Mouse (Mus musculus) spleen, postnatal 10 days (tissue): ENCODE data around the gene Aifm3.
"Not testable (repeated sequence)": the region's sequence is repeated elsewhere in the genome, so short reads cannot be mapped to it uniquely, and the experiment has no call there.

Experiments
- DNase-seq, 2 experiments: peaks; one replicate each; pipeline ENCODE4 v3.0.0; 2021 to 2022; ENCODE audit warnings: low spot score in 2 of 2

Aifm3 gene

DNA sequence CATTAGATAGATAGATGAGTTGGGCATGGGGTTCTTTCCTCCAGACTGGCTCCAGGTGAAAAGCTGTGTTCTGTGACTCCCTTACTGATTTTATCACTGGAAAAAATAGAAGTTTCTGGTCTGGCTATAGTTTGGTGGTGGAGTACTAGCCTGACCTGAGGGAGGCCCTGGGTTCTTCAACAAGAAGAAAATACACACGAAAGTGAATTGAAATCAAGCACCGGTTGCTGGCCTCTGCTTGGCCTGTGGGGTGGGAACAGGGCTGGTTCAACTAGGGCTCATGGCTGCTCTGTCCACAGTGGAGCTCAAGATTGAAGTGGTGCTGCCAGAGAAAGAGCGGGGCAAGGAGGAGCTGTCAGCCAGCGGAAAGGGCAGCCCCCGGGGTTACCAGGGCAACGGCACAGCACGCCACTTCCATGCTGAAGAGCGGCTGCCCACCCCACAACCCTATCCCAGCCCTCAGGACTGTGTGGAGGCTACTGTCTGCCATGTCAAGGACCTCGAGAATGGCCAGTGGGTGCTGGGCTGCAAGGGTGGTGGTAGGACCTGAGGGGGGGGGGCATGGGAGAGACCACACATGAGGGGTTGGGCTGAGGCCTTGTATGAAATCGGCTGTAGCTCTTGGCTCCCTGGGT lies 10.0 kb downstream of the Aifm3 start:
- no peak for DNase-seq

DNA sequence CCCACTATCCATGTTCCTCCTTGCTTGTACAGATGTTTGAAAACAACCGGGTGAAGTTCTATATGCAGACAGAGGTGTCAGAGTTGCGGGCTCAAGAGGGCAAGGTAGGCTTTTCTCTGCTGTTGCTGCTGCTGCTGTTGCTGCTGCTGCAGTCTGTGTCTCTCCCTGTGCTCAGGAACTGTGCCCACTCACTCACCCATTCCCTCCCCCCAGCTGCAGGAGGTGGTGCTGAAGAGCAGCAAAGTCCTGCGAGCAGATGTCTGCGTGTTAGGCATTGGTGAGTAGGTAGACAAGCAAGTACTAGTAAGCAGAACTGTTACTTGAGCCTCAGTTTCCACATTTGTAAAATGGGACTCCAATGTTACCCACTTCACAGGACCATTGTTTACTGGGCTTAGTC lies 13.3 kb downstream of the Aifm3 start:
- no peak for DNase-seq

DNA sequence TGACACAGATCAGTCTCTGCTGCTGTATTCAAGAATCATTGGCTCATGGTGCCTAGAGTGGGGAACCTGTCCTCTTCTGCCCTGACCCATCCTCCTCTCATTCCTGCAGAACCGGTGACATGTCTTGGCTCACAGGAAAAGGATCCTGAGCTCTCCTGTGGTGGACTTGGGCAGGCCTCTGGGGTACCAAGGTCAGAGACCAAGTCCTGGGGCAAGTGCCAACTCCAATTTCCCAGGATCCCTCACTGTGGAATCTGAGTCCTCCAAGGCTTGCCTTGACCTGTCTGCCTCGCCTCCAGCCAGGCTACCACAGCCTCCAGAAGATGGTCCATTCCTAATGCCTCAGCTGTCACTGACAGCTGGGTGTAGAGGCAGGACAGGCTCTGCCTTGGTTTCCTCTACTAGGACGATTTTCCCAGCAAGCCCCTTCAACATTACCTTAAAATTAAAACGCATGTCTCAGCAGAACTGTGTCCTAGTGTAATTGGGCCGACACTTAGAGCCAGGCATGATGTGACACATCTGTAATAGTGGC lies 17.7 kb downstream of the Aifm3 start:
- no peak for DNase-seq

DNA sequence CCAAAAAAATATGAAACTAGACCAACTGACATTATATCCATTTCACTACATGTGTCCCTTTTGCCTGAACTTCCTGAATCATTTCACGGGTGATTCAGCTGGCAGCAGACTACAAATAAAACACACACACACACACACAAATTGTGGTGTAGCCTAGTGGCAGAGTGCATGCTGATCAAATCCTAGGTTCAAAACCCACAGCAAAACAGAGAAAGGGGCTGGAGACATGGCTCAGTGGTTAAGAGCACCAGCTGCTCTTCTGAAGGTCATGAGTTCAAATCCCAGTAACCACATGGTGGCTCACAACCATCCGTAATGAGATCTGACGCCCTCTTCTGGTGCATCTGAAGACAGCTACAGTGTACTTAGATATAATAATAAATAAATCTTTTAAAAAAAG lies 18.6 kb downstream of the Aifm3 start:
- DNase-seq: not testable (repeated sequence)

DNA sequence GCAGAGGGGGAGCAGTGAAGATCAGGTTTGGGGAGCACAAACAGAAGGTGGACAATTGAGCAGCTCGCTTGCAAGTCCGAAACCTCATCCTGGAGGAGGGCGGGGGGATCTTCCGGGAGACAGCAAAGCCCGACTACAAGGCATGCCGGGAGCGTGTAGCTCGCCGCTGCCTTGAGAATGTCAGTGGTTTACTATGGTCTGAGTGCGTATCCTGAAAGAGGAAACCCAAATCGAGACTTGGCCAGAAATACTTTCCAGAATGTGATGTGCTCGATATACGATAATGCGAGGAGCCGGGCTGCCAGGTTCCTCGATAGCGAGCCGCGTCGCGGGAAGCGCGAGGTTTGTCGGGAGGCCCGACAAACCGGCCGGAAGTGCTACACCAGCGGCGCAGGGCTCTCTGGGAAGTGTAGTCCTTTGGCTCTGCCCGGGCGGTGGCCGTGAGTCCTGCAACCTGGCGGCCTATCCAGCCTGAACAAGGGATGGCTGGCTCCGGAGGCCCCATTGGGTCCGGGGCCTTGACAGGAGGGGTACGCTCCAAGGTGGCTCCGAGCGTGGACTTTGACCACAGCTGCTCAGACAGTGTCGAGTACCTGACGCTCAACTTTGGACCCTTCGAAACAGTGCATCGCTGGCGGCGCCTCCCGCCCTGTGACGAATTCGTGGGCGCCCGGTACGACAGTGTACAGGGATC lies 19.3 kb downstream of the Aifm3 start, which contains the start of gene Lztr1:
Gene Lztr1 (plus strand): TSS at position 143 of the 694 bp plus-strand sequence.
- peak; percentile 90 to 93 for DNase-seq

DNA sequence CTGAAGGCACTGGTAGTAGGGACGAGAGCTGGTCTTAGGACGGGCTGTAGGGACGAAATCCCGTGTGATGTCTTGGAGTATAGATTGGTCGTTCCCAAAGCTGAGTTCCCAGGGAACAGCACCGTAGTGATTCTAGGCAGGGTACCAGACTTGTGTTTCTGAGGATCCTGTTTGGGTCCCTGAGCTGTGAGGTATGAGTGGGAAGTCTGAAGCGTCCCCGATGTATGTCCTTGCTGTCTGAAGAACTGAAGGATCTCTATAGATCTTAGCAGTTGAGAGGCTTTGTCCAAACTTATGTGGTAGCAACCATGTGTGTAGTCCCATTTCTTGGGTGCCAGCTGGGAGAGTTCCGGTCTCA lies 19.8 kb downstream of the Aifm3 start:
- no peak for DNase-seq

DNA sequence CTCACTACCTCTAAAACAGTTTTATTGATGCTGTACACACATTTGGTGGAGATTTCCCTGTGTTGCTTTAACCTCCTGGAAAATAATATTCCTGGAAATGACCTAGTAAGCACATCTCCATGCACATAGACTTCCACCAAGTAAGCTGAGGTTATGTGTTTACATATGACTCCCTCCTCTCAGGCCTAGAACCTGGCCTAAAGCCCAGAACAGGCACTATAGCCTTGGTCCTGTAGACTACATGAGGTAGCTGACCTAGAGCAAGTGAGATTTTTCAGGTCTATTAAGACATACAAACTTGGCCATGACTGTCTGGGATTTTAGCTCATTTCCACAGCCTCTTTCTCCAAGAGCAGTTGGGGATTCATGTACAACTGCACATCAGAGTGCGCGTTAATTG lies 20.7 kb downstream of the Aifm3 start:
- DNase-seq: no peak

DNA sequence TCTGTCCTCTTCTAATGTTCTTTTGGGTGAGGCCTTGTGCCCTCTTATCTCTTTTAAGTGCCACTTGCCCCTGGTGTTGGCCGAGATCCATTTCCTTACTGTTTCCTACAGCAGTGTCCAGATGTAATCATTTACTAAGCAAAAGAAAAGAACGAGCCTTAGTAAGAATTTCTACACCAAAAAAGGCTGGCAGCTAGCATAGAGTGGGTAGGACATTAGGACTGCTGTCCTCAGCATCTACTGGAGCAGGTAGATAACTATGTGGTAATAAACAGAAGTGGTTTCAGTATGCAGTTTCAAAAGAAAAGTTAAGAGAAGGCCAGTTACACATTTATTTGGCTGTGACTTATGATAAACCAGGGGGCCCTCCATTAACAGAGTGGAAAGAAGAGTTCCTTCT lies 21.3 kb downstream of the Aifm3 start:
- no peak for DNase-seq

DNA sequence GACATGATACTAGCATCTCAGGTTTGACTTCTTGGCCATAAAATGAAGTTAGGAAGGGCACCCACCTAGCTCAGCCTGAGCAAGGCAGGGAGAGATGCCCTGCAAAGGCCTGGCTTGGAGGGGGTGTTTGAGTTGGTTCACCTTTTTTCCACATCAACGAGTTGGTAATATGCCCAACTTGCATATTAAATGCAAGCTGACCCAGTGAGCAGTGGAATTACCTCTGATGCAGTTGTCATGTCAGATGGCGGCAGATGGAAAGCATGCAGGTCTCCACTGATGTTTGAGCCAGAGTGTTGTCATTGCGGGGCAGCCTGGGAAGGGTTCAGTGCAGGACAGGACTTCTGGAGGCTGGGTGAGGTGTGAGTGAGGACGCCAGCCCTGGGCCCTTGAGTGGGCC lies 22.0 kb downstream of the Aifm3 start:
- no peak for DNase-seq

DNA sequence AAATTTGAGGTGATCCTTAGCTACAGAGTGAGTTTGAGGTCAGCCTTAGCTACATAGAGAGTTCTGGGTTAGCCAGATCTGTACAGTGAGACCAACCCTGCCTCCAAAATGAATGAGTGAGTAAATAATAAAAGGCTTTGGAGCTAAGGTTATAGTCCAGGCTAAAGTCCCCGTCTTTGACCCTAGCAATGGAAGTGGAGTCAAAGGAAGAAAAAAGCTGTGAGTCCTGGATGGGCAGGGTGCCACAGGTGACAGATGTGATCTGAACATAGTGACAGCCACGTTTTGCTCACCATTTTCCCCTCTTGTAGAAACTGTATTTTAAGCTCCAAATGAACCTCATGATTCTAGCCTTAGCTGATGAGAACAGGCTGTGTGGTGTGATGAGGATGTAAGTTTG lies 29.5 kb downstream of the Aifm3 start:
- DNase-seq: no peak

DNA sequence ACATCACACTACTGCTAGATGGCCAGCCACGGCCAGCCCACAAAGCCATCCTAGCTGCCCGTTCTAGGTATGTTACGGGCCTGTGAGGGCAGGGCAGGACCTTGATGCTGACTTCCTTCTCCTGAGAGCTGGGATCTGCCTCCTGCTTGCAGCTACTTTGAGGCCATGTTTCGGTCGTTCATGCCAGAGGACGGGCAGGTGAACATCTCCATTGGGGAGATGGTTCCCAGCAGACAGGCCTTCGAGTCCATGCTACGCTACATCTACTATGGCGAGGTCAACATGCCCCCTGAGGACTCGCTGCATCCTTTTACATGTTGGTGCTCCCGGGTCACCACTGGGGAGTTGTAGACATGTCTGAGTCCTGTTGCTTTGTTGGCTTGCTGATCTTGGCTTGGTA lies 34.7 kb downstream of the Aifm3 start:
- no peak for DNase-seq

DNA sequence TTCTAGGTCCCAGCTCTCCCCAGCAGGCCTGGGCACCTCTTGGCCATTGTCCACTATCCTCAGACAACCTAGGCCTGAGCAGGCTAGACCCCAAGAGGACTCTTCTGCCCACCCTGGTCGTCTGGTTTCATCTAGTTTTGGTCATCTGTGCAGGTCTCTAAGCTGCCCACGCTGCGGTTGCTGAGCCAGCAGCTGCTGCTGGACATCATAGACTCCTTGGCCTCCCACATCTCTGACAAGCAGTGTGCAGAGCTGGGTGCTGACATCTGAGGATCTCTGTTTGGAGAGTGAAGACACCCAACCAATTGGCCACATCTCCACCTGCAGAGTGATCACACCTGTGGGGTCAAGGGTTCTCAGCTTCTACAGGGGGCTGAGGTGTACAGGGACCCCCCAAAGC lies 36.1 kb downstream of the Aifm3 start:
- DNase-seq: no peak

DNA sequence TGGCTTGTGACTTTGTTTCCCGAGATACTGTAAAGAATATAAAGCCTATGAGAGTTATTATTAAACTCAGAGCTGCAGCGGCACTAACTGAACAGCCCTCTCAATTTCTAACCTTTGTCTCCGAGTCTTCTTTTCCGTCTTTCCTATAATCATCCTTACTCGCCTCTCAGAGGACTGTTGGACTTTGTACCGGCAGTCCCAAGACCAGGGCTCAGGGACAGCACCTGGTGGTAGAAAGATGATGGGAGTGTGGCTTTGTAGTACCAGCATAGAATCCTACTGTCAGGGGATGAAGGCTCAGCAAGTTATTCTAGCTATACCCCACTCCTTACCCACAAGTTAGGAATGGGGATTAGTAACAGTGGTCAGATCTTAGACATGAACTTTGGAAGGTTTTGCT lies 36.8 kb downstream of the Aifm3 start:
- no peak for DNase-seq

DNA sequence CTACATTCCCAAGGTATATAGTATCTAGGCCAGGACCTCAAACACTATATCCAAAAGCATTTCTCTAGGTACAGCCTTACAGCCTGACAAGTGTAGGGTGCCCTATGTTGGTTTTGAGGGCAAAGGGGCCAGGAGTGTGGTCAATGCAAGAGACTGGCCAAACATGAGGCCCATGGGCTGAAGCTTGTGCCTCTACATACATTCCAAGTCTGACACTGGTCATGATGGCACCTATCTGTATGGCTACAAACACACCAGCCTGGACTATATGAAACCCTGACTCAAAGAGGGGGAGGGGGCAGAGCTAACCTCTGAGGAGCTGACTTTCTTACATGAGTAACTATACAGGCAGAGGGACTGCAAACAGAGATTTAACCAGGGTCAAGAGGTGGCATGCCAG lies 38.2 kb downstream of the Aifm3 start:
- DNase-seq: no peak

DNA sequence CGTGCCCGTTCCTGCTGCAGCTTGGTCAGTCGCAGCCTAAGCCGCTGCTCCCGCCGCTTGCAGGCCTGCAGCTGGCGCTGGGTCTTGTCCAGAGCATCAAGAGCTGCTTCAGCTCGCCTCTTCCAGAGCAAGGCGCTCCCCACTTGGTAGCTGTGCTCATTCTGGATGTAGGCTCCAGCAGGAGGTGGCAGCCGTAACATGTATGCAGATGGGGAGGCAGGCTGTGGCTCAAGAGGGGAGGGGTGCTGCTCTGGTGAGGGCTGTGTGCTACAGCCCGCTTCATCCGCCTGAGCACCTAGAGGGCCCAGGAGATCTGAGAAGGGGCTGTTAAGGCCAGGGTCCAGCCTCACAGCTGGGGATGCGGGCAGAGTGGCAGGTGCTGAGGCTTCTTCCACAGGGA lies 38.9 kb downstream of the Aifm3 start:
- no peak for DNase-seq

DNA sequence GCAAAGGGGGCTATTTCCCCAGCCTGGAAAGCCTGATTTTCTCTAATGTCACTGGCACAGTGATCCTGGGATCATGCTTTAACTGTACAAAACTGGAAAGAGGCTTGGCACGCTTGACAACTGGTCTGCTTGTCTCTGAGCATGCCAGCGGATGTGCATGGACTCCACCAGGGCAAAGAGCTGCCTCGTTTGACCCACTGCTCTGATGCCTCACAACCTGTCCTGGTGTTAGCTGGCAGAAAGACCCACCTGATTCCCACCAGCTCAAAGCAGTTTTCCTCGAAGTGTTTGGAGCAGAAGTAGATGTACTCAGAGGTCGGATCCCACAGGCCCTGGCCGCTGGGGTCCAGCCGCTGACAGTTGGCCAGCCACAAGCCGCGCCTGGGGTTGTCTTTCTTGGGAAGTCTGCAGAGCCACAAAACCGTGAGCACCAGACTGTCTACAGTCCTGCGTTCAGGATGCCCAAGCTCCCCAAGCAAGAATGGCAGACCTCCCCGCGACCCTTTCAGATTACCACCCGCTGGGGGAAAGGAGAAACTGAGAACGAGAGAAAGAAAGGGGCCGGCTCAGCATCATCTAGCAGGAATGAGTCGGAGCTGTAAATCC lies 40.7 kb downstream of the Aifm3 start:
- DNase-seq: no peak

DNA sequence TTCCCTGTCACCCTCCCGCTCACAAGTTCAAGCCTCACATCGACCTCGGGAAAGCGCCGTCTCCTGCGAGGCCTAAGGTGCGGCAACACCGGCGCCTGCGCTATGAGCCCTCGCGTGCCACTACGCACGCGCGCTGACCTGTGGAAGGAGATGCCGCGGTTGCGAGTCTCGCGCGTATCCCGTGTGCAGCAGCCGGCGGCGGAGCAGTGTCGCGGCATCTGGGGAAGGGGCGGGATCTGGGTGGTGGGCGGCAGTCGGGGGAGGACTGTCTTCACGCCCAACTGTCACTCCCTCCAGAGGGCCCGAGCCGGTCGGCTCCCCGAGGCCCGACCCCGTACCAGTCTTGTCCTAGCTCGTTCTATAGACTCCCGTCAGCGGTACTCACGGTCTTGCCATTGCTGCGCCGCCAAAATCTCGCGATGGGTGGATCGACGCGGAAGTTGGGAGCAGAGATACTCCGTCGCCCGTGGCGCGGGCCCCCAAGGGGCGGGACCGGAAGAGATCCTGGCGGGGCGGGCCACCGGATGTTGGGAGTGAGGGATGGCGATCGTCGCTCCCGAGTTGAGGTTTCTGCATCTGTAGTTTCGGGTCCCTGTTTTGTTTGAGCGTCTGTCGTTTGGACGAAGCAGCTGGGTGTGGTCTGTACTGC lies 41.4 kb downstream of the Aifm3 start, which contains the start of gene Thap7:
Gene Thap7 (minus strand): TSS at position 497 of the 649 bp plus-strand sequence.
- peak; percentile 94 to 98 for DNase-seq

DNA sequence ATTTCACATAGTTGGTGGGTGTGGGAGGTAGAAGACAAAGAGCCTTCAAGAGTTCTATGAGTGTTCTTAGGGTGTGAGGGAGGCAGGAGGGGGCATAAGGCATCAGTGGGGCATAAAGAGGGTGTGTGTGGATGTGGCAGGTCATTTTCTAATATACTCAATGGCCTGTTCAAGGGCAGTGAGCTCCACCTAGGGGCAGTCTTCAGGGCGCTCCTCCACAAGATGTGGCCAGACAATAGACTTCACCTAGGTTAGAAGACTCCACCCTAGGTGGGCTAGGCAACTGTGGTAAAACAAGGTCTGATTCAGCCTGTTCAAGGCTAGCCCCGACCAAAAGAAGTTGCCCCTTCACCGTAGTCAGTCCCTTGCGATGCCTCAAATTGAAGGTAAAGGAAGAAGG lies 42.9 kb downstream of the Aifm3 start:
- peak in 1 of 2 experiments; percentile 51 for DNase-seq

DNA sequence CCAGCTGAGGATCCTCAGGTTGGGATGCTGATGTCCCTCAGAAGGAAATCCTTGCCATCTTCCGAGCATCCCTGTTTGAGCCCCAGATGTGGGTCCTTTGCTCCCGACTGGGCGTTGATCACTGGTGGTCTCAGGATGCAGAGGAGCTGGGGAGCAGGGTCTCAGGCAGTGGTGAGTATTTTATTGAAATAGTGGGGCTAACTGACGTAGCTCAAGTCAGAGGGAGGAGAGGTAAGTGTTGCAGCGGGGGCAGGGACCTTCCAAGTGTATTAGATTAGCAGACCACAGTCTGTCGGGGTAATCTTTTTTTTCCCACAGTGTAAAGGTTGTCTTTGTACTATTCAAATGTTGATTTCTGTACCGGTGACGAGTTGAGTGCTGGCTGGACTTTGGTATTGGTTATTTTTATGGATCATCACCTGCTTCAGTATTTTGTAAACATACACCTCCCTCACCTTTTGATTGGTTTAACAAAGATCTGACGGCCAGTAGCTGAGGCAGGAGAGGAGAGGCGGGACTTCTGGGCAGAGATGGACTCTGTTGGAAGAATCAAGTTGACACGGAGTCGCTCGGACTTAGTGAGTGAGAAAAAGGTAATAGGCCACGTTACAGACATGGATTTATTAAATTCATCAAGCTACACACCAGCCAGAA lies 43.4 kb downstream of the Aifm3 start:
- no peak for DNase-seq

DNA sequence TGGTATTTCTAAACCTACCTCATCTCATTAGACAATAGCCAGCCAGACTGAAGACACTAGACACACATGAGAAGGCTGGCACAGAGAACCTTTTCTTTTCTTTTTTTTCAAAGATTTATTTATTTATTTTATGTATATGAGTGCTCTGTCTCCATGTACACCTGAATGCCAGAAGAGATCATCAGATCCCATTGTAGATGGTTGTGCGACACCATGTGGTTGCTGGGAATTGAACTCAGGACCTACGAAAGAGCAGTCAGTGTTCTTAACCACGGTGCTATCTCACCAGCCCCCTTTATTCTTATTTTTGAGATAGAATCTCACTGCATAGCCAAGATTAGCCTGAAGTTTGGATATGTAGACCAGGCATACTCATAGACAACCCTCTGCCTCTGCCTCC lies 47.2 kb downstream of the Aifm3 start:
- no peak for DNase-seq

DNA sequence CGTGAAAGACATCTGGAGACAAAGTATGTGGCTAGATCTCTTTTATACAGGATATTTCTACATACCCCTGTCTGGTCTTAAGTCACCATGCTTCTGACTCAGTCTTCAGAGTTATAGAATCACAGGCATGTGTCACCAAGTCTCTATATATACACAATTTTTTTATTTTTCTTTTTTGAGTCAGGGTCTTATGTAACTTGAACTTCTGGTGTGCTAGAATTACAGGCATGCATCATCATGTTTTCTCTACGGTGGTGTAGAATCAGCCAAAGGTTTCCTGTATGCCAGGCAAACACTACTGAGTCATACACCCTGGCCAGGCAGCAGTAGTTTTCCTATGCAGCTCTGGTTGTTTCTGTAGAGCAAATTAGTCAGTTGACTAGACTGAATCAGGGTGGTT lies 53.2 kb downstream of the Aifm3 start:
- DNase-seq: no peak

DNA sequence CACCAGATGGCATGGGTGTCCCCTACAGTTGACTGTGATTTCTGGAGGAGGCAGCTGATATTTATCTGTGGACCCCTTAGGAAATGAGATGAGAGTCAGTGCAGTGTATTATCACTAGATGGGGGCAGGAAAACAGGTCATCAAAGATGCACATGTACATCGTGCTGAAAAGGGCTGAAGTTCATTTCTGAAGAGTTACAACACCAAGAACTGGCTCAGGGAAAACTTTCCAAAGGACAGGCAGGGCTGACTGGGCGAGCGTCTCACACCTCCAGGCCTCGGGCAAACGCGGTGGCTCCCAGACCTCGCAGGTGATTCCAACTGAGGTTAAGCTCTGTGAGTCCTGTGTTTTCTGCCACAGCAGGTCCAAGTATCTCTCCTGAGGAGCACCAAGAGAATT lies 63.4 kb downstream of the Aifm3 start:
- peak in 1 of 2 experiments; percentile 9 for DNase-seq
